Mouse (Mus musculus) c-Kit-positive CD71-positive TER-119-negative erythroid progenitor cells, embryonic 14.5 days (primary cell): ENCODE results near the gene Fam3a.
"Not testable (repeated sequence)": the region's sequence is repeated elsewhere in the genome, so short reads cannot be mapped to it uniquely, and the experiment has no call there.

Experiments used
- DNase-seq: peaks from one replicate; pipeline ENCODE4 v3.0.0-alpha.2; 2013; ENCODE audit warnings: low read depth

Gene Fam3a

DNA sequence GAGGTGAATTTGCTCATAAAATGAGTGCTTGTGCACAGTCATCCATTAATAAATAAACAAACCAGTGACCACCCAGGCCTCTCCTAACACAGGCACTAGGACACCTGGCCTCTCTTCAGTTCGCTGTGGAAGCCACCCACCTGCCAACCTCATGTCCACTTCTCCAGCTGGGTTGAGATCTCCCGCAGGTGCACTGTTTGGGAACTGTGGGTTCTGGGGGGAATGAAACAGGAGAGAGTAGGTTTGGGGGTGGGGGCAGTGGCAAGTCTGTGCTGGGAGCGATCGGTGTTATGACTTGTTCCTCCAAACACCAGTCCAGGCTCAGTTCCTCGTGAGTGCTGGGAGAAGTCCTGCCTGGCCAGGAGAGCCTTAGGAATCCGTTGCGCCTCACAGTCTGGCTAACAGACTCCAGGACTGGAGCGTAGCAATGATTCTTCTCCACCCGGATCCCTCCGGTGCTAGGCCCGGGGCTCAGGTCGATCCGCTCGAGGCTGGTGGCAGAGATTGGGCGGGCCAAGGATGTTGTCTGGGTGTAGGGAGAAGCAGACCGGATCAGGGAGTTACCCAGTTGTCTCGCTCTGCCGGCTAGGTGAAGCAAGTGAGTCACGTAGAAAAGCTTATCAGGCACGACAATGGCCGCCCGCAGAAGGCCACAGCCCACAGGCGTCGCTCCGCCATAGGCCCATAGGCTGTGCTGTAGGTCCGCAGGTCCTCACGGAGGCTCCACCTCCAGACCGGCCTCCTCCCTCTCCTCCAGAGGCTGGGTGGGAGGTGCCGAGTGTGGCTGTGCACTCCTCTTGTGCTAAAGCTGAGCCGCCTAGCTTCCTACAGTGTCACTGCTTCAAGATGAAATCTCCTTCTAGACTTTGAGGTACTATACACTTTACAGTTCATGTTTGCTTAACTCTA lies at the start of gene Fam3a, which contains the start of gene Ikbkg:
Fam3a (minus strand) TSS at position 738 of the 909 bp plus-strand sequence.
Ikbkg (plus strand) TSS at position 756 of the 909 bp plus-strand sequence.
- peak; percentile 74 for DNase-seq

DNA sequence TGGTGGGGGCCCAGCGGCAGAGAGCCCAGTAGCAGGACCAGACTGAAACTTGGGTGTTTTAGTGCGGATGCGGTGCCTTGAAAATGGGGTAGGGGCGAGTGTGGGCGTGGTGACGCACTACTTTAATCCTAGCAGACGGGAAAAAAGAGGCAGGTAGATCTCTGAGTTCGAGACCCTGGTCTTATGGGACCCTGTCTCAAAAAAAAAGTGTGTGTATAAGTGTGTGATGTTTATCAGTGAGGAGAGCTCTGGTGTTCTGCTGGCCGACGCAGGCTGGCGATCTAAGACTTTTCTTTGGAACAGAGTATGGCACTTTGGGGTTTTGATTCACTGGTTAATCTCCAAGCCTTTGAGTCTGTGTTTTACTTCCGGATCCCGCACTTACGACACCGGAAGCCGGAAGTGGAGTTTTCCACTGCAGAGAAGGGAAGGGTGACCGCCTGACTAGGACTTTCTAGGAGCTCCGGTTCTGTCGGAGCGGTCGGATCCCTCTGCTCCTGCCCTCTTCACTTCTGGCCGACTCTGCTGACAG lies 36.3 kb upstream of the Fam3a start:
- DNase-seq: peak; percentile 71

DNA sequence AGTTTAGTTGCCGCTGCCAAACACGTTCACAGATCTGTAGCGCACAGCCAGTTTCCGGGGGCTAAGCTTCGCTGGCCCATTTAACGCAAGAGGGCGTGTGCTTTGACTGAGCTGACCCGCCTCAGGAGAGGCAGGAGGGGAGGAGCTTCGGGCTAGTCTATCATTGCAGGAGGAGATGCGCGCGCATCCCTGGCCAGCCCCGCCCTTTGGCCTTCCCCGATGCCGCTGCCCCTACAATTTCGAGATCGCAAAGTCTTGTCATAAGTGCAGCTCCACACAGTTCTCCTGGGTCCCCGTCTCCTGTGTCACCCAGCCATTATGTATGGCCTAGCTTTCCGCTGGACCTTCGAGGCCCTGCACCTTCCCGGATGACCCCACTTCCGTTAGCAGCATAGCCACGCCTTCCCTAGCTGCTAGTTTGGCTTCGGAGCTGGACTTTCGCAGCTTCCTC lies 35.8 kb upstream of the Fam3a start, which contains the start of gene G6pdx:
G6pdx (minus strand) TSS at position 369 of the 451 bp plus-strand sequence.
- DNase-seq: peak; percentile 79

DNA sequence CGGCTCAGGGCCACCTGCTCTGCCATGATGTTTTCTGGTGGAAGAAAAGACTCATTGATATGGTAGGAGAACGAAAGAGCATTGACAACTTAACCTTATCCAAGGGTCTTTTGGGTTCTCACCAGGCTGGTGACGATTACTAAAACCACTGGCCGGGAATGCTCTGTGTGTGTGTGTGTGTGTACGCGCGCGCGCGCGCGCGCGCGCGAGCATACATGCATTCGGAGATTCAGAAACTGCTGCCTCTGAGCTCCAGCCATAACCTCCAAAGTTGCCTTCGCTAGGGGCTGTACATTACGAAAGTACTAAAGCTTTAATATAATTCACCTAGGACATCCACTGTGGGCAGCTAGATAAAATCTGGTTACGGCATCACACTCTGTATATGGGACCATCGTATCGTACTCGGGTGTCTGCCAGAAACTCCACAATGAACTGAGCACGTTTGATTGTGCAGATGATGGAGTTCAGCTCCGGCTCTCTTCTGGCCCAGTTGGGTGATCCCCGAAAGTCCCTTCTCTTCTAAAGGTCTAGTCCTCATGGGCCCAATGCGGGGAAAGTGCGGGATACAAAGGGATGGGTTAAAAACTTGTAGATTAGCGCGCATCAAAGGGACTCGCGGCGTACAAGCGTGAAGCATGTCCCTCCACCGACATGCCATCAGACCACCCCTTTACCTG lies 35.2 kb upstream of the Fam3a start:
- no peak for DNase-seq

DNA sequence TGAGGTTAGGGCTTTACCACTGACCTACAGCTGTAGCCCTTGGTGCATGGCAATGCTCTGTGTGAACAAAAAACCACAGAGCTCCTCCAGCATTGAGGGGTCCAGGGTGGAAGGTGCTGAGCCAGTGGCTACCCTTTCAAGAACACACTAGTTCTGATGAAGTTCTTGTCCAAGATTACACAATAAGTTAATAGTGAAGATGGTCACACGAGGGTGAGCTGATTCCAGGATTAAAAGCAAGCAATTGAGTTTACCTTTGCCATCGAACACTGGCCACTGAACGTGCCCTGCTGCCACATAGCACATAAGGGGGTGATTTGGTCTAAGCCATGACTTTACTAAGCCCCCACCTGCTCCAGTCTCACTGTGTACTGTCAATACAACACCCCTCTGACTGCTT lies 34.0 kb upstream of the Fam3a start:
- no peak for DNase-seq

DNA sequence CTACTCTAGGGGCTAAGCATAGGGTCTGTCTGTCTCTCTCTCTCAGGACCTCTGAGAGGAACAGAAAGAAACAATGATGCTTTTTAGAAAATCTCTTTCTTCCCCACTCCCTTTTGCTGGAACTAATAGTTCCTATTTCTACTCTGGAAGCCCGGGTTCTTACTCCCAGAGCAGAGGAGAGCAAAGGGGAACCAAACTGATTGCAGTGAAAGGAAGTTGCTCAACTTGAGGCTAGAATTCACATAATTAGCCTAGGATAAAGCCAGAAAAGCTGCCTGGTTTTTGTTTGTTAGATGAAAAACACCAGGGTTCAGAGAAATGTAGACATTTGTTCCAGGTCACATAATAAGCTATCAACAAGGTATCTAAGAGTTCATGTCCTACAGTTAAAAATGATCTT lies 33.2 kb upstream of the Fam3a start:
- no peak for DNase-seq

DNA sequence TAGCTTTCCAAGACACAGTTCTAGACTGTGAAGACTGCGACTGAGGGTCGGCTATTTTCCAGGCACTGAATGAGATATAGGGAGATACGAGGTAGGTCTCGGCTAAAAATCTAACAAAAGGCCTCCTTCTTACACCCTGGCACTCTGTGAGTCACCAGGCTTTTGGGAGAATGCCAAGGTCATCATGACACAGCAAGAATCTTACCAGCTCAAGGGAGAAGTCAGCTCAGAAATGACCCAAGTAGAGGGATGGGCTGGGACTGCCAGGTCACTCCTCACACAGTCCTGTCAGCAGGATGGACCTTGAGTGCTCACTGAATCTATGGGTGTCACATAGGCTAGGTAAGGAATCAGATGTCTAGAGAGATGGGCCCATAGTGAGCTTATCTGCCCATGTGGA lies 32.1 kb upstream of the Fam3a start:
- DNase-seq: peak; percentile 58

DNA sequence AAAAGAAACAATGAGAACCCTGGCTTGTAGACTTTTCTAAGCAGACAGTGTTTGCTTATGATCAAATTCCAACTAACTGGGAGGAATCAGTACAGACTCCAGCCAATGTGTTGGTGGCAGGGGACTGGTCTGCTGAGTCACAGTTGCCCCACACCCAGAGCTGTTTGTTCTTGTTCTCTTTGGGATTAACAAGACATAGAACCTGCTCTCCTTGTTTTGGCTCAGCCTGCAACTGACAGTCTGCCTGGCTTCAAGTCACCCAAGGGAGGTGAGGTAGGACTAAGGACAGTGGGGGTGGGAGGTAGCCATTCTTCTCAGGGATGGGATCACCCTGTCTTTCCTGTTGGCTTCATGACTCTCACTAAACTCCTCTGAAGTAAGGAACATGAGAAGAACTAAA lies 31.4 kb upstream of the Fam3a start:
- DNase-seq: no peak

DNA sequence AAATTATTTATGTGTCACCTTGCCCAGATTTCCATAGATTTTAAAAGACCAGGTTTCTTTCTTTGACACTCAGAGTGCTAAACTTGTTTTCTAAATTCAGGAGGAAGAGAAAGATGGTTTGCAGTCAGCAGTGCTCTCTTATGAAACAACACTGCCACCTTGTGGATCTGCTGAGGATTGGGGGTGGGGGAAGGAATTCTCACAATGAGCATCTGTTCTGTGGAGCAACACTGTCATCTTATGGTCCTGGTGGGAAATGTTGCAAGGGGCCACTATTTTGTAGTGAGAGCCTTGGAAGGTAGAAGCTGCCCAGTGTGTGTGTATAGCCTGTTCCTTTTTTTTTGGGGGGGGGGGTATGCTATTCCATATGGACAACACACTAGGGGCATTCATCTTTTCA lies 20.3 kb upstream of the Fam3a start:
- DNase-seq: no peak

DNA sequence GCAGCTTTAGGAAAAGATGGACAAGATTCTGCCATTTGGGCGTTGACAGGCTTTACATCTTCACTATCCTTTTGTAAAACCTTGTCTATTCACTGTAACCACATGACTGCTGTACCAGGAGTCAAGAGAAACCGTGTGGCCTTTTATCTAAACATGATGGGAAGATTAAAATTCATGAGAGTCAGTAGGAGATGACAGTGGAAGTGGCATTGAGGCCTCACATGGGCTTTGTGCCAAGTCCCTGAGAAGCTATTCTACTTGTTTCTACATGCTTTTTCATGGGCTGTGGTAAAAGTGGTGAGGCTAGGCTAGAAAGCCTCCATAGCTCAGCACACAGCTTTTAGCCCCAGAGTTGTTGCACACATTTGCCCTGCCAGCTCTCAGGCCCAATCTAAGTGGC lies 15.3 kb upstream of the Fam3a start:
- DNase-seq: no peak

DNA sequence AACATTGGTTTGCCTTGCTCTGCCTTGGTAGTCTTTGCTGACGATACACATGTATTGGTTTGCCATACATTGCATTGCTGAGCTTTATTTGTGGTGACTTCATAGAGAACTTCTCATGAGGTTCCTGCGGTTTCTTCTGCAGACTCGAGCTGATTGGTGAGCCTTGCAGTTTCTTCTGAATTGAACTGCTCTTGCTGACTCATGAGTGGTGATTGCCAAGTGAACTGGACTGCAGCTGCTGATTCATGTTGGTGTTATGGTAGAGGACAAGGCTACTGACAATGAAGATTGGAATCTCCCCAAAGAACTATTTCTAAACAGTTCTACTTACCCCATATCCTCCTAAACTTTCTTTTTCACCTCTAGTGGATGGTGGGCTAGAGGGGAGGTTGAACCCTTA lies 7.1 kb upstream of the Fam3a start:
- no peak for DNase-seq

DNA sequence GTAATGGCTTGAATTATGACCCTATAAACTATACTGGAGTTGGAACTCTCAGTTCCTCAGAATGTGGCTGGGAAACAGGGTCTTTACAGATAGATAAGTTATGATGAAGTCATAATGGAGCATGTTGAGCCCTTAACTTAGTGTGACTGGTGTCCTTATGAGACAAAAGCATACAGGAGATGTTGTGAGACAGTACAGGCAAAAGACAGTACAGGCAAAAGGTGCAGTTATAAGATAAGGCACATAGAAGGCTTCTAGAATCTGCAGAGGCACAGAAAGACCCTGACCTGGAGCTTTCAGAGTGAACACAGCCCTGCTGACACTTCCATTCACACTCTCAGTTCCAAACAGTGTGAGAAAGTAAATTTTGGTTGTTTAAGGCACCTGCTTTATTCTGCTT lies 4.9 kb downstream of the Fam3a start:
- no peak for DNase-seq

DNA sequence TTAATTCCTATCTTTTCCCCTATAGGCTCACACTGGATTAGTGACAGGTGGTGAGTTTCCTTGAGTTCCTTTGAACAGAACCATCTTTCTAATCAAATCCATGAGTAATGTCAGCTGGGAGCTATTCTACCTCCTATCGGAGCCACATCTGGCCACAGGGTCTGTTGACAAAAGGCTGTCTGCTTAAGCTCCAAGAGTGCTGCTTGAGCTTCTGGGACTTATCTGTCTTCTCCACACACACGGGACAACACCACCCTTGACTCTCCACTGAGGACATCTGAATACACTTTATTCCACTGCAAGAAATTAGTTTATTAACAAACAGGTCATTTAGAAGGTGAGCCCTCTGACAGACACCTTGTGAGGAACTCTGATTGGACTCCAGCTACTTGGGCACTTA lies 8.6 kb downstream of the Fam3a start:
- DNase-seq: no peak

DNA sequence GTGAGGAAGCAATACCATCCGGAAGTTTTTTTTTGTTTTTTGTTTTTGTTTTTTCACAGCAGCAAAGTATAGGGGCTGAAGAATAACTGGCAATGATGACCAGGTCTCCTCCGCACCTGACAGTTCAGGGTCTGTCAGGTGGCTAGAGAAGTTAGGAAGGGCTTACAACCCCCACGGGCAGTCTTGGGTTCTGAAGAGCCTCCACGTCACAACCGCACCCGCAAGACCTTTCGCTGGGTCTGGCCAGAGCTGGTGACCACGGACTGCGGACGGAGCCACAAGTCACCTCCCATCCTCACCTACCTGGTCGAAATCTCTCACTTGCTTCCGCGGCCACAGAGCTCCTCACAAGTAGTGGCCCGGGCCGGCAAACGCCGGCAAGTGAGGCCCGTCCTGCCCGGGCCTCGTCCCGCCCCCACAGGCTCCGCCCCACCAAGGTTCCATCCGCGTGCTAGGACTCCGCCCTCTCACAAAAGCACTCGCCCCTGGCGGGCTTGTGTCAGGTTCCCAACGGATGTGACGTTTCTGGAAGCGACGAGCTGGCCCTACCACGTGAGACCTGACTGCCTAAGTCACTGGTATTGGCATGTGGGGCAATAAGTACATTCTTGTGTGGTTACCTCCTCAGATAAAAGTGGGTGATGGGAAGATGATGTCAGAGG lies 20.1 kb downstream of the Fam3a start, which contains the start of the genes Ubl4a and Slc10a3:
Ubl4a (minus strand) TSS at position 331 of the 662 bp plus-strand sequence.
Slc10a3 (minus strand) TSS at position 462 of the 662 bp plus-strand sequence.
- DNase-seq: peak; percentile 74

DNA sequence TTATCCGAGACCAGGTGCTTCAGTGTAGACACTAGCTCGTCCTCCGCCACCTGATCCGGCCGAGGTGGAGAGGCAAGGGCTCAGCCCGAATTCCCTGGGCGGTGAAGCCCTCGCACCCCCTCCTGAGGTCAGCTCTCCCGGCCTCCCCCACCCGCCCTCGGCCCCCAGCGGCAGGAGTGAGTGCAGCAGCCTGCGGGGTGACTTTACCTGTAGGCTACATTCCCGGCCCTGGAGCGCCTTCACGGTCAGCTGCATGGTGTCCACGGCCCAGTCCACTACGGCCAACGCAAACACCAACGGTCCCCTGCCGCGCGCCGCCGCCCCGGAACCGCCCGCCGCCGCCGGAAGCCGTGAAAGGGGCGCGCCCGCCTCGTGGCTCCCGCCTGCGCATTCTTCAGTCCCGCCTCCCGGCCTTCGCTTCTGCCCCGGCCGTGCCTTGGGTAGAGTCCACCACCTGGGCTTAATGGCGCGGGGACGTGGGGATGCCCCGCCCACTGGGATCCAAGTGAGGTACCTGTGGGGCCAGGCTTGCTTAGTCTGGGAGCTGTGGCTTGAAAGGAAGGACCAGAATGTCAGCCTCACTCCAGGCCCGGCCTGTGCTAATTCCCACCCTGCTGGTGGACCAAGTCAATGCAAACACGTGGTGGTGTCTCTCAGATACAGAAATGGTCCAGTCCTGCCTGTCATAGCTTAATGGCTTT lies 24.7 kb downstream of the Fam3a start:
- no peak for DNase-seq

DNA sequence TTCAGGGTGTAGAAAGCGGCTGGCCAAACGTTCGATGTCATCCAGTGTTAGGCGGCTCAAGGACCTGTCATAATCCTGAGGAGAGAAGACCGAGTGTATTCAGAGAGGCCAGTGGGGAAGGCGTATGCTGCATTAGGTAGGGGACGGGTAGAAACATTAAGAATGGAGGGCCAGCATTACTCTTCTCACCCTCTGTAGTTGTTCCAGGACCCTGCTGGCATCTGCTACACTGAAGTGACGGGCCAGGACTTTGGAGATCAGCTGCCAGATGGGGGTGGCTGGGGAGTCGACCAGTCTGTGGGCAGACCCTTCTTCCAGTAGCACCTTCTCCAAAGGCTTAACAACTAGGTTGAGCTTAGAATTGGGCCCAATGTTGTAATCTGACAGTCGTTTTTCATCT lies 25.6 kb downstream of the Fam3a start:
- no peak for DNase-seq

DNA sequence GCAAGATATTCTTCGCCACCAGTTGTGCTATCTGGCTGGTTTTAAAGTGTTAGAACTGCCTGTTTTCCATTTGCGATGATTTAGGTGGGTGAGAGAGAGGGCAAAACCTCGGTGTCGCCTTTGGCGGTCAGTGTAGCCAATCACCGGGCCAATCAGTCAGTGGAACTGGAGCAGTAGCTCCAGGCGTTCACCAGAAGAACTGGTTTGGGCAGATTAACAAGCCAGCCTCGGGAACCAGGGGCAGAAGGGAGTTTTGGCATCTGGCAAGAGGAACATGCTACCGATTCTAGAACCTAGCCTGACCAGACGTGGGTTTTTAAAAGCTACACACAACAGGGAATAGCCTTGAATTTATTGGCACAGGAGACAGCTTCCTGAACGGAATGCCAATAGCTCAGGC lies 33.9 kb downstream of the Fam3a start:
- no peak for DNase-seq

DNA sequence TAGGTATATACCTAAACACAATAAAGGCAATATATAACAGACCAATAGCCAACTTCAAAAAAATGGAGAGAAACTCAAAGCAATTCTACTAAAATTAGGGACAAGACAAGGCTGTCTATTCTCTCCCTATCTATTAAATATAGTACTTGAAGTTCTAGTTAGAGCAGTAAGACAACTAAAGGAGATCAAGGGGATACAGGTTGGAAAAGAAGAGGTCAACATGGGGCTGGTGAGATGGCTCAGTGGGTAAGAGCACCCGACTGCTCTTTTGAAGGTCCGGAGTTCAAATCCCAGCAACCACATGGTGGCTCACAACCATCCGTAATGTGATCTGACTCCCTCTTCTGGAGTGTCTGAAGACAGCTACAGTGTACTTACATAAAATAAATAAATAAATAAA lies 36.0 kb downstream of the Fam3a start:
- DNase-seq: not testable (repeated sequence)

DNA sequence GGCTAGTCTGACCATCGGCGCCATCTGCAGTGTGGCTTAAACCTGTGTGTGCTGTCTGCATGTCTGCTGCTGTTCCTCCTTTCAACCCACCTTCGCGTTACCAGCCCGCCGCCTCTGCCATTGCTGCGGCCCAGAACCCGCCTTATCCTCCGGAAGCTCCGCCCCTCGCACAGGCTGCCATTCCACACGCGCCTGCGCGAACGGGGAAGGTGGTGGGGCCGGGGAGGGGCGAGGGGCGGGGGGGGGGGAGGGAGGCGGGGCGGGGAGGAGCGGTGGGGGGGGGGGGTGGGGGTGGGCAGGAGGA lies 39.7 kb downstream of the Fam3a start, which contains the start of gene Lage3:
Lage3 (minus strand) TSS at position 152 of the 304 bp plus-strand sequence.
- DNase-seq: peak; percentile 47

DNA sequence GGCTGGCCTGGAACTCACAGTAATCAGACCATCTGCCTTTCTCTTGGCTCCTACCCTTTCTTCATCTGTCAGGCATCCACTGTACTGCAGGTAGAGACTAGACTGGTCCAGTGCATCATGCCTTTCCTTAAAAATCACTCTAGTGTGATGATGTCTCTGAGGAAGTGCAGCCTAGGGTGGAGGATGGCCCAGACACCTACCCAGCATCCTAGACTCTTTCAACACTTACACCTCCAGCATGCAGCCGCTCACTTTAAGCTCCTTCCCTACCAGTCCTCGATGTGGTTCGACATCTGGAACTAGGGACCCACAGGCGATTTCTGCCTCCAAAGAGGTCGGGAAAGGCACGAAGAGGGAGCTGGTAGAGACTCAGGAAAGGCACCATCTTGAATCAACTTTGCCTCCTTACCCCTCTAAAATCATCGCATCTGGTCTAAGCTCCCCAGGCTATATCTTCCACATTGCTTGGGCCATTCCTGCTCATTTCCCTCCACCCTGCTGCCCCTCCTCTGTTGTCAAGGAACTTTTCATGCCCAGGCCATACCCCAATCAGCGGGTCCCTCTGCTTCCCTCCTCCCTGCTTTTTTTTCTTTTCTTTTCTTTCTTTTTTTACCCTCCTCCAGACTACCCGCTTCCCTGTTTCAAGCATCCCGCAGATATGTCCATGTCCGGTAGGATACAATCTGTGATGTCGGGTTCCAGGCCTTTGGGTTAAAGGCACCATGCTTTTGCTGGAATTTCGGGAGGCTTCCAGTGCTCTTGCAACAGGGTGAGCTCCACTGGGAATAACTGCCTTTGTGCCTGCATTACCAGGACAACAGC lies 40.2 kb downstream of the Fam3a start:
- DNase-seq: no peak
